Mouse (Mus musculus) CH12.LX (cell line): ENCODE measurements around the gene Wnt3a. TPM values are rescaled to one million over a fixed set of nuclear protein-coding genes. Genes with fewer than 3 reads are reported as not detected.
A peak's percentile ranks its signal among the peaks of the same experiment; 100 is the strongest.

ENCODE experiments used
- DNase-seq: peaks from one replicate; pipeline ENCODE4 v3.0.0-alpha.2; 2013; ENCODE audit errors: extremely low read depth
- H3K27ac ChIP-seq: 2 replicates; pipeline ENCODE4 v1.5.1; 2012; ENCODE audit warnings: low read depth, mild to moderate bottlenecking, control low read depth, moderate library complexity; ENCODE audit not compliant: insufficient read depth
- H3K27me3 ChIP-seq: replicated peaks from 2 replicates; pipeline ENCODE3; 2012; ENCODE audit warnings: inconsistent platforms
- H3K36me3 ChIP-seq, 2 experiments: replicated peaks in 1 of 2; 2 replicates each; pipeline versions ENCODE3 to v1.6.1; 2012; ENCODE audit warnings: inconsistent platforms in 1 of 2, low read length in 1 of 2, mild to moderate bottlenecking in 1 of 2, mixed read lengths in 1 of 2, moderate library complexity in 1 of 2; ENCODE audit not compliant: control insufficient read depth in 1 of 2, insufficient read depth in 1 of 2
- H3K4me1 ChIP-seq, 2 experiments: 2 replicates each; pipeline ENCODE4 v1.6.1; 2012; ENCODE audit warnings: inconsistent platforms in 1 of 2, moderate library complexity in 1 of 2; ENCODE audit not compliant: insufficient read depth in 2 of 2, control insufficient read depth in 1 of 2
- H3K4me2 ChIP-seq: 2 replicates; pipeline ENCODE4 v1.6.1; 2012; ENCODE audit warnings: low read depth, mild to moderate bottlenecking, control low read depth; ENCODE audit not compliant: poor library complexity, insufficient read depth, severe bottlenecking
- H3K4me3 ChIP-seq, 3 experiments: fragments of 150-350 bp in 1 of 3; sonication (generic) in 1 of 3; replicated peaks in 1 of 3; 2 replicates each; pipeline versions ENCODE3 to v1.5.1; 2011 to 2012; ENCODE audit warnings: low read depth in 2 of 3, low read length in 2 of 3, mild to moderate bottlenecking in 2 of 3, moderate library complexity in 2 of 3, control low read depth in 1 of 3, improper control_type of control experiment in 1 of 3, inconsistent platforms in 1 of 3, mixed read lengths in 1 of 3; ENCODE audit not compliant: poor library complexity in 1 of 3
- H3K79me2 ChIP-seq: replicated peaks from 2 replicates; pipeline ENCODE4 v1.6.1; 2012; ENCODE audit warnings: mild to moderate bottlenecking, moderate library complexity; ENCODE audit not compliant: control insufficient read depth, poor library complexity, insufficient read depth, severe bottlenecking; ENCODE audit errors: extremely low read depth
- H3K9ac ChIP-seq: 2 replicates; pipeline ENCODE4 v1.6.1; 2012; ENCODE audit warnings: low read depth, mild to moderate bottlenecking, control low read depth, moderate library complexity; ENCODE audit not compliant: insufficient read depth
- H3K9me3 ChIP-seq: replicated peaks from 2 replicates; pipeline ENCODE3; 2012; ENCODE audit warnings: low read length, inconsistent platforms, mixed read lengths
- CHD1 ChIP-seq: IDR thresholded peaks from 2 replicates; pipeline ENCODE4 v1.6.1; 2012; ENCODE audit warnings: low read depth, low read length, improper control_type of control experiment, inconsistent platforms
- E2F4 ChIP-seq: IDR thresholded peaks from 2 replicates; pipeline ENCODE4 v1.6.1; 2011; ENCODE audit warnings: low read depth, low read length, improper control_type of control experiment; ENCODE audit not compliant: insufficient replicate concordance
- ELF1 ChIP-seq: IDR thresholded peaks from 2 replicates; pipeline ENCODE4 v1.6.1; 2014; ENCODE audit warnings: low read depth, mild to moderate bottlenecking, inconsistent platforms, low read length, improper control_type of control experiment
- ETS1 ChIP-seq: conservative IDR thresholded peaks from 2 replicates; pipeline ENCODE4 v1.6.1; 2012; ENCODE audit warnings: low read depth, mild to moderate bottlenecking, inconsistent platforms, low read length, improper control_type of control experiment, moderate library complexity
- JUN ChIP-seq: IDR thresholded peaks from 2 replicates; pipeline ENCODE4 v1.6.1; 2011; ENCODE audit warnings: low read depth, mild to moderate bottlenecking, low read length, improper control_type of control experiment, moderate library complexity; ENCODE audit not compliant: insufficient read depth
- JUND ChIP-seq: conservative IDR thresholded peaks from 2 replicates; pipeline ENCODE4 v1.6.1; 2011; ENCODE audit warnings: low read depth, low read length, improper control_type of control experiment
- MAX ChIP-seq: IDR thresholded peaks from 2 replicates; pipeline ENCODE4 v1.6.1; 2011; ENCODE audit warnings: low read length, improper control_type of control experiment
- MEF2A ChIP-seq: IDR thresholded peaks from 2 replicates; pipeline ENCODE4 v1.6.1; 2014; ENCODE audit warnings: low read depth, mild to moderate bottlenecking, inconsistent platforms, low read length, improper control_type of control experiment, borderline replicate concordance
- POLR2A ChIP-seq: IDR thresholded peaks from 2 replicates; pipeline ENCODE4 v1.6.1; 2011; ENCODE audit warnings: low read depth, mild to moderate bottlenecking, improper control_type of control experiment, low read length
- POLR2AphosphoS2 ChIP-seq: IDR thresholded peaks from 2 replicates; pipeline ENCODE4 v1.6.1; 2011; ENCODE audit warnings: low read depth, low read length, improper control_type of control experiment
- RCOR1 ChIP-seq: conservative IDR thresholded peaks from 2 replicates; pipeline ENCODE4 v1.6.1; 2012; ENCODE audit warnings: low read depth, mild to moderate bottlenecking, inconsistent platforms, low read length, improper control_type of control experiment
- SIN3A ChIP-seq: IDR thresholded peaks from 2 replicates; pipeline ENCODE4 v1.6.1; 2012; ENCODE audit warnings: low read length, improper control_type of control experiment, inconsistent platforms
- TCF12 ChIP-seq: IDR thresholded peaks from 2 replicates; pipeline ENCODE4 v1.6.1; 2014; ENCODE audit warnings: low read depth, mild to moderate bottlenecking, inconsistent platforms, low read length, improper control_type of control experiment
- USF1 ChIP-seq: IDR thresholded peaks from 2 replicates; pipeline ENCODE4 v1.6.1; 2014; ENCODE audit warnings: low read depth, mild to moderate bottlenecking, inconsistent platforms, low read length, improper control_type of control experiment
- USF2 ChIP-seq: conservative IDR thresholded peaks from 2 replicates; pipeline ENCODE4 v1.6.1; 2011; ENCODE audit warnings: low read depth, low read length, improper control_type of control experiment
- ZMIZ1 ChIP-seq: IDR thresholded peaks from 2 replicates; pipeline ENCODE4 v1.6.1; 2012; ENCODE audit warnings: low read depth, mild to moderate bottlenecking, inconsistent platforms, low read length, improper control_type of control experiment
- ZNF384 ChIP-seq: IDR thresholded peaks from 2 replicates; pipeline ENCODE4 v1.6.1; 2012; ENCODE audit warnings: low read depth, low read length, improper control_type of control experiment, inconsistent platforms
- dilution Hi-C: fragments of 300-500 bp; cut with MboI; formaldehyde crosslinking; loops from 2 replicates; pipeline ENCODE4 v1.14.3; 2020; ENCODE audit warnings: low sequenced_read_pairs; ENCODE audit not compliant: extremely low pct_unique_long_range_greater_than_20kb, extremely low pct_ligation_motif_present
- in situ Hi-C: fragments of 300-500 bp; cut with MboI; formaldehyde crosslinking; loops from 3 replicates; pipeline ENCODE4 v1.14.3; 2019; ENCODE audit warnings: low sequenced_read_pairs, low pct_ligation_motif_present, low pct_unique_long_range_greater_than_20kb, mixed read lengths
- polyA plus RNA-seq: library from polyadenylated mRNA; unstranded; fragments of >175 nt; gene quantifications from 2 replicates; pipeline ENCODE4 v1.2.1, GENCODE M21; 2012; ENCODE audit warnings: low read depth; ENCODE audit not compliant: insufficient read length
- total RNA-seq, 2 experiments: library from RNA; depleted of rRNA; stranded (reverse); fragments of 300-350 nt in 1 of 2; fragments of >200 nt in 1 of 2; gene quantifications; 2 replicates each; pipeline ENCODE4 v1.2.3; 2012 to 2014

The Wnt3a gene
- total and polyA plus RNA-seq, 3 experiments, result not detected

DNA sequence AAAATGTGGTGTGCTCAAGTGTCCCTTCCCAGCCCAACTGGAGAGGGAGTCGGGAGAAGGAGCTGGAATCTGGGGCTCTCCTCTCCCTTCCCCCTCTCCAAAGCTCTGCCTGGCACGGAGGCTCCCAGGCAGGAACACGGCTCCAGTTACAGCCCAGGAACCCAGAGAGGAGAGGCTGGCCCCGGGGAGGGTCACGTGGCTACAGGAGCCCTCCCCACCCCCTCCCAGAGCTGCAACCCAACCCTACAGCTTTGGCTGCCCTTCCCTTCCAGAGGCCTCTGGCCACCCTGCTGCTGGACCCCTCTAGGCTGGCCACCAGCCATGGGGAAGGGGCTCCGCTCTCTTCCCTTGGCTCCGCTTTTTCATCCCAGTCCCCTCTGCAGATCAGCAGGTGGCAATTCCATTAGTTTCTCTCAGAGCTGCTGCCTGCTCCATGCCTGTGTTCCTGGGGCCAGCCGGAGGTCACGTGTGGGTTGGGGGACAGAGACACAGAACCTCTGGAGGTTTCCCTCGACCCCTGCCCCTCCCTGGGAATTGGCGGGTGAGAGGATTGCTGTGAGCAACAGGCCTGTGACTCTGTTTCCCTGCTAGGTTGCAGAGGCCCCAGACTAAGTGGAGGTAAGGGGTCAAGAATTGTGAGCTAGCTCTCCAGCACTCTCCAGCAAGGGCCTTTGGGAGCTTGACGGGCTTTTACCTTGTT is 18.7 kb upstream of the Wnt3a start:
- Histone ChIP-seq H3K4me1 (peaks cover 0 to 6% of the 10 kb centered on the region in 2 experiments; a peak in 2 of 4 replicates), H3K4me3 (no peak overlapping the region), H3K27me3 (peaks cover 96% of the 10 kb centered on the region), H3K9ac (no peak overlapping the region)
- in situ Hi-C loops, result no loop called here
- DNase-seq, result no peak
- dilution Hi-C loops, result no loop called here
- TF ChIP-seq USF1 (peak; percentile 28), TCF12 (no peak)
- TF ChIP-seq, all 38 proteins: peak for 1
- peaks cover 13% of the 10 kb centered on the region for H3K9me3 ChIP-seq
- H3K79me2 ChIP-seq, result no peaks in the 10 kb centered on the region
- no peak overlapping the region for H3K27ac ChIP-seq
- no peaks in the 10 kb centered on the region for H3K36me3 ChIP-seq
- no peak overlapping the region for H3K4me2 ChIP-seq

DNA sequence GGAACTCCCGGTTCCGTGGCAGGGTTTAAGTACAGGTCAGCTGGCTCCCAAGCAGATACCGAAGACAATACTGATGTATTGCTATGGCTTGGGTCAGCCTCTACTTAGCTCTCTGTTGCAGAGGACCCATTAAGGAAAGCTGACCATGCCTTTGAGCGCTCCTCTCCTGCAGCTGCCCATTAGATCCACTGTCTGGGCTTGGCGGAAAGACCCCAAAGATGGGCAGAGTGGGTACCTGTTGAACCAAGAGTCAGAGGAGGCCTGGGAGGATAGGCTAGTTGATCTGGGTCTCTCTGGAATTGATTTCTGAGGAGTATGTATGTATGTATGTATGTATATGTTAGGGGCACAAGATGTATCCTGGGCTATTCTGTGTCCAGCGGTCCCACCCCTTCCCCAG is 18.1 kb upstream of the Wnt3a start:
- Histone ChIP-seq H3K27ac (no peak overlapping the region), H3K4me2 (no peak overlapping the region), H3K36me3 (no peaks in the 10 kb centered on the region), H3K79me2 (no peaks in the 10 kb centered on the region), H3K9me3 (peaks cover 13% of the 10 kb centered on the region), H3K27me3 (peaks cover 96% of the 10 kb centered on the region), H3K4me3 (no peak overlapping the region), H3K4me1 (peaks cover 0 to 6% of the 10 kb centered on the region in 2 experiments; a peak in 2 of 4 replicates), H3K9ac (no peak overlapping the region)
- in situ Hi-C loops, result no loop called here
- no peak for DNase-seq
- TF ChIP-seq RCOR1 (no peak), JUND (no peak), MEF2A (no peak), JUN (no peak), ELF1 (no peak), POLR2AphosphoS2 (no peak), POLR2A (no peak), E2F4 (no peak), ETS1 (no peak), ZNF384 (no peak), MAX (no peak), USF2 (no peak), CHD1 (no peak), SIN3A (no peak), ZMIZ1 (no peak)
- dilution Hi-C loops, result no loop called here
